Mouse (Mus musculus) cortical plate, adult 2 months (tissue): ENCODE measurements around the gene Gm960.

Experiments used
- CTCF ChIP-seq: fragments of 200-500 bp; IDR thresholded peaks from 2 replicates; pipeline ENCODE4 v1.5.1; 2011; ENCODE audit warnings: mild to moderate bottlenecking, control low read depth, low read length; ENCODE audit not compliant: insufficient read depth; ENCODE audit errors: extremely low read depth
- POLR2A ChIP-seq: fragments of 200-500 bp; IDR thresholded peaks from 2 replicates; pipeline ENCODE4 v1.6.1; 2011; ENCODE audit warnings: mild to moderate bottlenecking, low read length, control low read depth; ENCODE audit not compliant: insufficient read depth; ENCODE audit errors: extremely low read depth

GRCm38 (mm10) chr19:4720671-4721244 is 22.3 kb upstream of the Gm960 start:
- TF ChIP-seq CTCF (no peak), POLR2A (no peak)
